Mouse (Mus musculus): ENCODE measurements around the gene Rabl3.

GRCm38 (mm10) chr16:37552824-37553223, 13.1 kb downstream of the Rabl3 start:
- no peak for TF ChIP-seq CTCF (IDR thresholded peaks at IDR 0.05; ENCODE audit: control insufficient read depth, insufficient read depth, insufficient read length)
- TF ChIP-seq MYOD1 (IDR thresholded peaks at IDR 0.05; ENCODE audit: control insufficient read depth, insufficient read length, low read depth) = no peak
- TF ChIP-seq USF1 (IDR thresholded peaks at IDR 0.05; ENCODE audit: low read depth) = no peak
